Mouse (Mus musculus): ENCODE measurements around the gene Hist1h2ab. TPM values are rescaled to one million over a fixed set of nuclear protein-coding genes. Genes with fewer than 3 reads are reported as not detected.
"Not testable (repeated sequence)": the region's sequence is repeated elsewhere in the genome, so short reads cannot be mapped to it uniquely, and the experiment has no call there.

Hist1h2ab gene
- total RNA-seq (2012; rRNA removed): 2,399 and 2,956 TPM in 2 replicates

GRCm38 (mm10) chr13:23750839-23751477, at the start of gene Hist1h2ab:
Gene Hist1h2ab, plus strand, starts transcription at chr13:23751126.
- in situ Hi-C loops (cut with MboI; ENCODE audit: low sequenced_read_pairs in 2 of 2, unreplicated experiment in 2 of 2): loop anchor here in 1 of 2 experiments (25.0 kb wide), 1 partner anchor 1714 kb away; the partner anchor contains the start of genes Hist1h2ag, Hist1h2ah, Hist1h2bj and Hist1h2bk
- Histone ChIP-seq H3K4me3 (ENCODE audit: insufficient read depth in 1 of 2, low read depth in 1 of 2, low read length in 2 of 2, poor library complexity in 1 of 2, severe bottlenecking in 1 of 2) (peak within 1 kb of the TSS; percentile 63 to 67), H3K27ac (ENCODE audit: insufficient read depth, low read depth, low read length, poor library complexity, severe bottlenecking) (peak within 1 kb of the TSS; percentile 94), H3K9ac (ENCODE audit: insufficient read depth, low read depth, low read length, poor library complexity, severe bottlenecking) (peak within 1 kb of the TSS; percentile 84)
- H3K4me1 ChIP-seq (ENCODE audit: control insufficient read depth in 2 of 2, insufficient read depth in 2 of 2, low read length in 2 of 2, poor library complexity in 1 of 2); DNase-seq (ENCODE audit: low read depth, low spot score); H3K36me3 ChIP-seq (ENCODE audit: control insufficient read depth, insufficient read depth, low read length, poor library complexity, severe bottlenecking); H3K9me3 ChIP-seq (ENCODE audit: control insufficient read depth, insufficient read depth, low read depth, low read length): not testable (repeated sequence)
- TF ChIP-seq CHD2 (IDR thresholded peaks at IDR 0.05; ENCODE audit: low read depth, low read length): peak; percentile 80; the same call in 1 of the 2 replicates

DNA sequence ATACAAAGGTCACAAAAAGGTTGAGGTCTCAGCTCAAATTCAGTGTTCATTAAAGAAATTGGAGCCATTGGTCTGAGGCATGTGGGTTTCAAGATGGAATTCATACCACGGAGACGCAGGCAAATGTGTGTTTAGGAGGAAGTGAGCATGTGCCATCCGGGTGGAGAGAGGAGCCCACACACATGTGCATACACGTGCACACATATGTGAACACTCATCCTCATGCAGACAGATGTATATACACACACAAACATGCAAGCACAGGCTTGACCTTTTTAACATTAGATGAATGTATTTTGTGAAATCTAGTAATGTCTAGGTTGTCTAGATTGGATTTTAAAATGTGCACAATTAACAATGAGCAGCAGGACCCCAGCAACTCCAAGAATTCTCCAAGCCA, 48.7 kb upstream of the Hist1h2ab start:
- H3K9ac ChIP-seq (ENCODE audit: insufficient read depth, low read depth, low read length, poor library complexity, severe bottlenecking): no peak overlapping the region
- no peaks in the 10 kb centered on the region for H3K36me3 ChIP-seq (ENCODE audit: control insufficient read depth, insufficient read depth, low read length, poor library complexity, severe bottlenecking)
- in situ Hi-C loops (cut with MboI; ENCODE audit: low sequenced_read_pairs in 2 of 2, unreplicated experiment in 2 of 2): no loop called here
- no peak for TF ChIP-seq ZC3H11A (IDR thresholded peaks at IDR 0.05; ENCODE audit: borderline replicate concordance, low read depth, low read length)
- no peak for TF ChIP-seq MAFK (IDR thresholded peaks at IDR 0.05; ENCODE audit: insufficient read depth, low read depth, low read length)
- no peak for TF ChIP-seq CHD2 (IDR thresholded peaks at IDR 0.05; ENCODE audit: low read depth, low read length)
- no peak for TF ChIP-seq HCFC1 (IDR thresholded peaks at IDR 0.05; ENCODE audit: borderline replicate concordance, insufficient read depth, low read length)
- no peaks in the 10 kb centered on the region for H3K9me3 ChIP-seq (ENCODE audit: control insufficient read depth, insufficient read depth, low read depth, low read length)
- no peak for DNase-seq (ENCODE audit: low read depth, low spot score)
- H3K4me1 ChIP-seq (ENCODE audit: control insufficient read depth in 2 of 2, insufficient read depth in 2 of 2, low read length in 2 of 2, poor library complexity in 1 of 2): no peaks in the 10 kb centered on the region
- no peak overlapping the region for H3K4me3 ChIP-seq (ENCODE audit: insufficient read depth in 1 of 2, low read depth in 1 of 2, low read length in 2 of 2, poor library complexity in 1 of 2, severe bottlenecking in 1 of 2)
- H3K27ac ChIP-seq (ENCODE audit: insufficient read depth, low read depth, low read length, poor library complexity, severe bottlenecking): no peak overlapping the region

DNA sequence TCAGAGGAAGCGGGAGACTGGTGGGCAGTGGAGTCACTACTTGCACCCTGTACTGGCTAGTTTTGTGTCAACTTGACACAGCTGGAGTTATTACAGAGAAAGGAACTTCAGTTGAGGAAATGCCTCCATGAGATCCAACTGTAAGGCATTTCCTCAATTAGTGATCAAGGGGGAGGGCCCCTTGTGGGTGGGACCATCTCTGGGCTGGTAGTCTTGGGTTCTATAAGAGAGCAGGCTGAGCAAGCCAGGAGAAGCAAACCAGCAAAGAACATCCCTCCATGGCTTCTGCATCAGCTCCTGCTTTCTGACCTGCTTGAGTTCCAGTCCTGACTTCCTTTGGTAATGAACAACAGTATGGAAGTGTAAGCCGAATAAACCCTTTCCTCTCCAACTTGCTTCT, 48.1 kb upstream of the Hist1h2ab start:
- H3K4me3 ChIP-seq (ENCODE audit: insufficient read depth in 1 of 2, low read depth in 1 of 2, low read length in 2 of 2, poor library complexity in 1 of 2, severe bottlenecking in 1 of 2); in situ Hi-C loops (cut with MboI; ENCODE audit: low sequenced_read_pairs in 2 of 2, unreplicated experiment in 2 of 2); H3K27ac ChIP-seq (ENCODE audit: insufficient read depth, low read depth, low read length, poor library complexity, severe bottlenecking); H3K36me3 ChIP-seq (ENCODE audit: control insufficient read depth, insufficient read depth, low read length, poor library complexity, severe bottlenecking); DNase-seq (ENCODE audit: low read depth, low spot score); H3K9ac ChIP-seq (ENCODE audit: insufficient read depth, low read depth, low read length, poor library complexity, severe bottlenecking); H3K9me3 ChIP-seq (ENCODE audit: control insufficient read depth, insufficient read depth, low read depth, low read length); H3K4me1 ChIP-seq (ENCODE audit: control insufficient read depth in 2 of 2, insufficient read depth in 2 of 2, low read length in 2 of 2, poor library complexity in 1 of 2): not testable (repeated sequence)

- in situ Hi-C loops (cut with MboI; ENCODE audit: low sequenced_read_pairs in 2 of 2, unreplicated experiment in 2 of 2): no loop called here
- DNase-seq (ENCODE audit: low read depth, low spot score): no peak
Measured at GRCm38 (mm10) chr13:23705751-23706356, 45.1 kb upstream of the Hist1h2ab start.

DNA sequence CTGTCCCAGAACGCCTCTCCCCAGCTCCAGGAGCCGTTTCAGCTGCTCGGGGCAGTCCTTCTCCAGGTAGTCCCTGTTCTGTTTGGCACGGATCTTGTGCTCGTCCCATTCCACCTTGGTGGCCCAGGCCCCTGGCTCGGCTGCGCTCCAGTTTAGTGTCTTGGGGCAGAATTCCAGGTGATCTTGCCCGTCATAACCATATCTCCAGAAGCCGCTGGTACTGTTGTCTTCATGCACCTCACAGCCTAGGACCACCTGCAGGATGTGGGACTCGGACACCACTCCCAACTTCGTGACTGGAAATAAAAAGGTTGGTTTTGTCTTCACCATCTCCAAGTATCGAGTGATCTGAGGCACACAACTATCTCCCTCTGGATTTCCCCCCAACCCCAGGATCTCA, 44.2 kb upstream of the Hist1h2ab start:
- Histone ChIP-seq H3K9me3 (ENCODE audit: control insufficient read depth, insufficient read depth, low read depth, low read length) (no peaks in the 10 kb centered on the region), H3K4me1 (ENCODE audit: control insufficient read depth in 2 of 2, insufficient read depth in 2 of 2, low read length in 2 of 2, poor library complexity in 1 of 2) (peaks cover 4 to 5% of the 10 kb centered on the region in 2 experiments; a peak in 2 of 4 replicates), H3K36me3 (ENCODE audit: control insufficient read depth, insufficient read depth, low read length, poor library complexity, severe bottlenecking) (no peaks in the 10 kb centered on the region), H3K9ac (ENCODE audit: insufficient read depth, low read depth, low read length, poor library complexity, severe bottlenecking) (no peak overlapping the region), H3K27ac (ENCODE audit: insufficient read depth, low read depth, low read length, poor library complexity, severe bottlenecking) (no peak overlapping the region), H3K4me3 (ENCODE audit: insufficient read depth in 1 of 2, low read depth in 1 of 2, low read length in 2 of 2, poor library complexity in 1 of 2, severe bottlenecking in 1 of 2) (no peak overlapping the region)
- TF ChIP-seq HCFC1 (IDR thresholded peaks at IDR 0.05; ENCODE audit: borderline replicate concordance, insufficient read depth, low read length): no peak
- no peak for TF ChIP-seq ZNF384 (IDR thresholded peaks at IDR 0.05; ENCODE audit: low read depth, low read length)
- TF ChIP-seq MAFK (IDR thresholded peaks at IDR 0.05; ENCODE audit: insufficient read depth, low read depth, low read length): no peak
- TF ChIP-seq ZC3H11A (IDR thresholded peaks at IDR 0.05; ENCODE audit: borderline replicate concordance, low read depth, low read length): no peak
- no peak for TF ChIP-seq CHD2 (IDR thresholded peaks at IDR 0.05; ENCODE audit: low read depth, low read length)
- in situ Hi-C loops (cut with MboI; ENCODE audit: low sequenced_read_pairs in 2 of 2, unreplicated experiment in 2 of 2): no loop called here
- DNase-seq (ENCODE audit: low read depth, low spot score): no peak

More at GRCm38 (mm10) chr13:23705751-23706356, 45.1 kb upstream of the Hist1h2ab start:
- no peak for TF ChIP-seq ZNF384 (IDR thresholded peaks at IDR 0.05; ENCODE audit: low read depth, low read length)
- no peak for TF ChIP-seq MAFK (IDR thresholded peaks at IDR 0.05; ENCODE audit: insufficient read depth, low read depth, low read length)
- no peak for TF ChIP-seq ZC3H11A (IDR thresholded peaks at IDR 0.05; ENCODE audit: borderline replicate concordance, low read depth, low read length)
- TF ChIP-seq CHD2 (IDR thresholded peaks at IDR 0.05; ENCODE audit: low read depth, low read length): no peak
- TF ChIP-seq HCFC1 (IDR thresholded peaks at IDR 0.05; ENCODE audit: borderline replicate concordance, insufficient read depth, low read length): no peak
- peaks cover 4 to 5% of the 10 kb centered on the region in 2 experiments; a peak in 2 of 4 replicates for H3K4me1 ChIP-seq (ENCODE audit: control insufficient read depth in 2 of 2, insufficient read depth in 2 of 2, low read length in 2 of 2, poor library complexity in 1 of 2)
- no peaks in the 10 kb centered on the region for H3K9me3 ChIP-seq (ENCODE audit: control insufficient read depth, insufficient read depth, low read depth, low read length)
- no peak overlapping the region for H3K27ac ChIP-seq (ENCODE audit: insufficient read depth, low read depth, low read length, poor library complexity, severe bottlenecking)
- no peak overlapping the region for H3K9ac ChIP-seq (ENCODE audit: insufficient read depth, low read depth, low read length, poor library complexity, severe bottlenecking)
- no peaks in the 10 kb centered on the region for H3K36me3 ChIP-seq (ENCODE audit: control insufficient read depth, insufficient read depth, low read length, poor library complexity, severe bottlenecking)
- no peak overlapping the region for H3K4me3 ChIP-seq (ENCODE audit: insufficient read depth in 1 of 2, low read depth in 1 of 2, low read length in 2 of 2, poor library complexity in 1 of 2, severe bottlenecking in 1 of 2)
